Mouse (Mus musculus): Measurements from ENCODE around the gene Emilin3.

GRCm38 (mm10) chr2:160886221-160886620 is 25.9 kb downstream of the Emilin3 start:
- no peak for TF ChIP-seq CTCF (IDR thresholded peaks at IDR 0.05; ENCODE audit: borderline replicate concordance, insufficient read depth, low read depth, low read length)
- TF ChIP-seq POLR2A (IDR thresholded peaks at IDR 0.05; ENCODE audit: borderline replicate concordance, insufficient read depth, low read length): no peak

Data from cerebellum, adult 2 months (tissue).